Mouse (Mus musculus) embryonic facial prominence, embryonic 13.5 days (tissue): Measurements from ENCODE around the gene Il11ra1. TPM values are rescaled to one million over a fixed set of nuclear protein-coding genes. Genes with fewer than 3 reads are reported as not detected.
"Not testable (repeated sequence)": the region's sequence is repeated elsewhere in the genome, so short reads cannot be mapped to it uniquely, and the experiment has no call there.

Experiments
- ATAC-seq: fragments of 200-750 bp; cut with Nextera tagmentation; 2 replicates; pipeline ENCODE4 v1.8.0; 2017; ENCODE audit warnings: low read depth; ENCODE audit not compliant: insufficient number of reproducible peaks, insufficient read depth, low FRiP score, low TSS enrichment
- H3K27ac ChIP-seq: fragments of 300-500 bp; sonication (generic); 2 replicates; pipeline ENCODE4 v1.5.1; 2015; ENCODE audit warnings: moderate library complexity, mild to moderate bottlenecking, inconsistent platforms
- H3K27me3 ChIP-seq: fragments of 300-500 bp; sonication (generic); 2 replicates; pipeline ENCODE4 v1.6.1; 2015; ENCODE audit warnings: mild to moderate bottlenecking, inconsistent platforms
- H3K36me3 ChIP-seq: fragments of 300-500 bp; sonication (generic); 2 replicates; pipeline ENCODE4 v1.6.1; 2015; ENCODE audit warnings: mild to moderate bottlenecking, inconsistent platforms
- H3K4me1 ChIP-seq: fragments of 300-500 bp; sonication (generic); 2 replicates; pipeline ENCODE4 v1.6.1; 2015; ENCODE audit warnings: inconsistent platforms
- H3K4me2 ChIP-seq: fragments of 300-500 bp; sonication (generic); 2 replicates; pipeline ENCODE4 v1.6.1; 2015; ENCODE audit warnings: moderate library complexity, mild to moderate bottlenecking, inconsistent platforms
- H3K4me3 ChIP-seq: fragments of 300-500 bp; sonication (generic); 2 replicates; pipeline ENCODE4 v1.5.1; 2015; ENCODE audit warnings: mild to moderate bottlenecking, inconsistent platforms
- H3K9ac ChIP-seq: fragments of 300-500 bp; sonication (generic); 2 replicates; pipeline ENCODE4 v1.6.1; 2015; ENCODE audit warnings: mild to moderate bottlenecking, inconsistent platforms
- H3K9me3 ChIP-seq: fragments of 300-500 bp; sonication (generic); 2 replicates; pipeline ENCODE4 v1.6.1; 2016; ENCODE audit warnings: inconsistent platforms
- WGBS: fragments of 180-500 bp; shearing (Covaris S2); methylation state at CpG from one replicate; pipeline ENCODE4 v1.1.7; 2015; ENCODE audit warnings: mixed read lengths; 5-methylcytosine and 5-hydroxymethylcytosine counted together
- polyA plus RNA-seq: library from polyadenylated mRNA; unstranded; fragments of >200 nt; fragmentation: Nextera tagmentation; extraction: Ambion mirVana; gene quantifications from 2 replicates; pipeline ENCODE4 v1.2.1, GENCODE M21; 2015

Il11ra1 gene
- polyA plus RNA-seq, 1 experiment from 2014 or later, result 427 TPM

GRCm38 (mm10) chr4:41774002-41774401 is 74.2 kb downstream of the Il11ra1 start, which contains the start of gene Ccl27a:
Ccl27a (minus strand) TSS chr4:41774247.
- not testable (repeated sequence) for H3K9ac ChIP-seq, H3K27me3 ChIP-seq, H3K4me1 ChIP-seq, H3K36me3 ChIP-seq, H3K9me3 ChIP-seq, ATAC-seq
- Histone ChIP-seq H3K27ac (peak within 1 kb of the TSS; percentile 65; the same call in 1 of the 2 replicates), H3K4me2 (peak within 1 kb of the TSS; percentile 54), H3K4me3 (peak within 1 kb of the TSS; percentile 44)
- WGBS, result 0% methylated on average over 12 of the region's 14 CpGs

DNA sequence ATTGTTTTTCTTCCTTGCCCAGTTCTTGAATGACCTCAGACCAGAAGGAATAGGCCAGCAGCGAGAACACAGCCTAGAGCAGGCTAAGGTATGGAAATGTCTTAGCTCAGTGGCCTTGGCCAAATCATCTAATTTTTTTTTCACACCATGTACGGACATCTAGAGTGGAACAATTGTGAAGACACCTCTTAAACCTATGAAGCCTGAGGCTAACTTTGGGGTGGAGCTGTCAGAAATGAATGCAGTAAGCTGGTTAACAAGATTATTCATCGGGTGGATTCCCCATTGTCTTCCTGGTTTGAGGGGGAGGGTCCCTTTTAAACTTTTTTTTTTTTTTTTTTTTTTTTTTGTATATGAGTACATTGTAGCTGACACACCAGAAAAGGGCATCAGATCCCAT is 74.7 kb downstream of the Il11ra1 start:
- WGBS, result 62% methylated on average over 3 of the region's 3 CpGs
- not testable (repeated sequence) for ATAC-seq

GRCm38 (mm10) chr4:41775840-41776239 is 76.1 kb downstream of the Il11ra1 start:
- not testable (repeated sequence) for ATAC-seq, H3K9me3 ChIP-seq, H3K9ac ChIP-seq, H3K36me3 ChIP-seq, H3K4me3 ChIP-seq, H3K4me2 ChIP-seq, H3K4me1 ChIP-seq, H3K27ac ChIP-seq, H3K27me3 ChIP-seq
- 93% methylated on average over 1 of the region's 1 CpGs for WGBS

More for the DNA sequence above, 74.7 kb downstream of the Il11ra1 start:
- not testable (repeated sequence) for H3K36me3 ChIP-seq, H3K9ac ChIP-seq, H3K27me3 ChIP-seq, H3K9me3 ChIP-seq, H3K4me1 ChIP-seq
- Histone ChIP-seq H3K4me3 (peak overlapping the region; percentile 44), H3K4me2 (peak overlapping the region; percentile 54), H3K27ac (peak overlapping the region; percentile 65; the same call in 1 of the 2 replicates)

DNA sequence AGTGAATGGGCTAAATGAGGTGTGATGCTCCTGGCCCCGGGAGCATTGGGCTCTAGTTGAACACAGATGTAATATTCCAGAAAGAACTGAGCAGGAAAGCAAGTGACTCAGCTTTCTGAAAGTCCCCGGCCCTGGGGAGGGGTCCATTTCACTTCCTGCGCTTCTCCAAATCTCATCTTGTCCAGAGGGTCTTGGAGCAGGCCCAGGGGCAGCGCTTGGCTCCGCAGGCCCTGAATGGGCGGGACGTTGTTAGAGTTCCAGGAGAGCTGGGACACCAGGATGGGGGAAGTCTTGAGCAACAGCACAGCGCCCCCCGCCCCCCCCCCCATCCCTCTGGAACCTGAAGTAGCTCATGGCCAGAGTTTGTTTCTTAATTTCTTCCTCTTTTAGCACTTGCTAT is 81.5 kb downstream of the Il11ra1 start:
- H3K9ac ChIP-seq, H3K4me2 ChIP-seq, H3K27me3 ChIP-seq, H3K4me1 ChIP-seq, H3K4me3 ChIP-seq, ATAC-seq, H3K27ac ChIP-seq, H3K9me3 ChIP-seq, H3K36me3 ChIP-seq: not testable (repeated sequence)
- 15% methylated on average over 9 of the region's 9 CpGs for WGBS

DNA sequence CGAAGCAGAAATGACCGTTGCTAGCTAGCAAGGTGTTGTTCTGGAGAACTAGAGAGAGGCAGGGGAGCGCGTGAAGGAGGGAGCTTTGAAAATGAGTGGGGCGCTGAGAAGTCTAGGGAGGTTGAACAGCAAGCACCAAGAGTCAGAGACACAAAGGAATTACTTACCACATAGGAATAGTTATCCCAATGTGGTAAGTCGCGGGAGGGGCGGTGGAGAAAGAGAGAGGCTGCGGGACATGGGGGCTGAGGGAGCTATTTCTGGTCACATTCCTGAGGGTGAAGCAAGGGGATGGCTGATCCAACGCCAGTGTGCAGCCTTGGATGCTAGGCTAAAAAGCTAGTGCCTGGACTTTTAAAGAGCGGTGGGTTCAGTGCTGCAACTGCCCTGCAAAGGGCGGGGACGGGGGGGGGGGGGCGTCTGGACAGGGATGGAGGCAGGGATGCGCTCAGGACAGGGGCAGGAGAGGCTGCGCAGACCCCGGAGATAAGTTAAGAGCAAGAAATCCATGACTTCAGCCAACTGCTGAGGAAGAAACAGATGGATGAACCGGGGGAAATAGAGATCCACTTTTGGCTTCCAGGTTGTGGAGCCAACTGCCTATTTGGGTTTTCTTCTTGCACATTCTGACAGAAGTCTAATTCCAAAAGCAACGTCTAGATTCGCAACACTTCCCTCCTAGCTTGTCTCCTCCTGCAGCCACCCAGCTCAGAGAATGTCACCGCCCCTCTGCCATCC is 82.1 kb downstream of the Il11ra1 start:
- ATAC-seq, H3K4me3 ChIP-seq, H3K9ac ChIP-seq, H3K27ac ChIP-seq, H3K27me3 ChIP-seq, H3K36me3 ChIP-seq, H3K4me1 ChIP-seq, H3K9me3 ChIP-seq: not testable (repeated sequence)
- peak overlapping the region; percentile 41 for H3K4me2 ChIP-seq
- 12% methylated on average over 17 of the region's 21 CpGs for WGBS

DNA sequence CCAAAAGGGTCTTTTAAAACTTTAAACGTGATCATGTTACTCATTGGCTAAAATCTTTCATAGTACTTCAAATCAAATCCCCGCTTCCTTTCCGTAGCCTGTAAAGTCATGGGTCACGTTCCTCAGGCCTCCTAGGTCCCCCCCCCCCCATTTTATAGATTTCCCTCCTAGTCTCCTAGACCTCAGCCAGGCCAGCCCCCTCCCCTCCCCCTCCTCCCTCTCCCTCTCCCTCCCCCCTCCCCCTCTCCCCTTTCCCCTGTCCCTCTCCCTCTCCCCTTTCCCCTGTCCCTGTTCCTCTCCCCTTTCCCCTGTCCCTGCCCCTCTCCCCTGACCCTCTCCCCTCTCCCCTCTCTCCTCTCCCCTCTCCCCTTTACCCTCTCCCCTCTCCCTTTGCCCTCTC is 82.9 kb downstream of the Il11ra1 start:
- ATAC-seq, H3K4me2 ChIP-seq: not testable (repeated sequence)

DNA sequence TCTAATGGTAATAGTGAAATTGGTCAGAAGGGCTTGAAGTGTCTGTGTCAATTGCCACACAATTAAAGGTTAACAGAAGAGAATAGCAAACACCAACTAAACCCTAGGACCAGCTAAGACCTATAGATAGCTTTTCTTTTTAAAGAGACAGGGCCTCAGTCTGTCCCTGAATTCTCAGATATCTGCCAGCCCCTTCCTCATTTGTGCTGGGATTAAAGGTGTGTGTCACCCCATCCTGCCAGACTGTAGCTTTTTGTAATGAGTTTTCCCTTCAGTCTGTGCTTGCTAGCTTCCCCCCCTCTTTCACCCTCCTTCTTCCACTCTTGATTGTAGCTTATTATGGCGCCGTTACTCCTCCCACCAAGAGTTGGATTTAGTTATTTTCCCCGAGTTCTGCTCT is 83.4 kb downstream of the Il11ra1 start:
- not testable (repeated sequence) for ATAC-seq, H3K27ac ChIP-seq
- 7% methylated on average over 3 of the region's 3 CpGs for WGBS

More for the DNA sequence above, 82.9 kb downstream of the Il11ra1 start:
- H3K36me3 ChIP-seq, H3K4me3 ChIP-seq, H3K4me1 ChIP-seq, H3K9ac ChIP-seq, H3K27ac ChIP-seq, H3K27me3 ChIP-seq, H3K9me3 ChIP-seq: not testable (repeated sequence)
- 16% methylated on average over 4 of the region's 4 CpGs for WGBS

More for the DNA sequence above, 83.4 kb downstream of the Il11ra1 start:
- not testable (repeated sequence) for H3K36me3 ChIP-seq, H3K27me3 ChIP-seq, H3K4me1 ChIP-seq, H3K4me2 ChIP-seq, H3K9me3 ChIP-seq, H3K4me3 ChIP-seq, H3K9ac ChIP-seq

Other genes starting within 250 kb of the Il11ra1 start
- gene Kif24, start 235.1 kb upstream of the Il11ra1 start, polyA plus RNA-seq, result 7.6 and 9.6 TPM in 2 replicates
- 49.5 and 54.1 TPM in 2 replicates for gene Nudt2, start 234.8 kb upstream of the Il11ra1 start, polyA plus RNA-seq
- 8.3 and 12.2 TPM in 2 replicates for gene AI464131, start 196.9 kb upstream of the Il11ra1 start, polyA plus RNA-seq
- 3.2 and 5.7 TPM in 2 replicates for gene 1110017D15Rik, start 182.7 kb upstream of the Il11ra1 start, polyA plus RNA-seq
- gene Fam219a, start 130.5 kb upstream of the Il11ra1 start, polyA plus RNA-seq, result 1.8 and 3.1 TPM in 2 replicates
- gene Dnaic1, start 130.2 kb upstream of the Il11ra1 start, polyA plus RNA-seq, result 1.0 and 1.3 TPM in 2 replicates
- gene Enho, start 59.7 kb upstream of the Il11ra1 start, polyA plus RNA-seq, result 19.4 and 23.2 TPM in 2 replicates
- 11.2 and 16.3 TPM in 2 replicates for gene Cntfr, start 2.9 kb upstream of the Il11ra1 start, polyA plus RNA-seq
- gene Rpp25l, start 13.5 kb downstream of the Il11ra1 start, polyA plus RNA-seq, result 84.5 and 93.3 TPM in 2 replicates
- 123 and 128 TPM in 2 replicates for gene Dctn3, start 23.2 kb downstream of the Il11ra1 start, polyA plus RNA-seq
- gene Arid3c, start 31.2 kb downstream of the Il11ra1 start, polyA plus RNA-seq, result 0.15 and 0.20 TPM in 2 replicates
- gene Galt, start 55.2 kb downstream of the Il11ra1 start, polyA plus RNA-seq, result 43.4 and 47.9 TPM in 2 replicates
- gene Sigmar1, start 56.2 kb downstream of the Il11ra1 start, polyA plus RNA-seq, result 83.8 and 87.7 TPM in 2 replicates
- 63.5 and 65.5 TPM in 2 replicates for gene Ccl27a, start 74.3 kb downstream of the Il11ra1 start, polyA plus RNA-seq
- gene Gm21541, start 203.6 kb downstream of the Il11ra1 start, polyA plus RNA-seq, result 8.7 and 16.9 TPM in 2 replicates
- gene Gm20878, start 241.6 kb downstream of the Il11ra1 start, polyA plus RNA-seq, result 3.5 and 3.8 TPM in 2 replicates